In the genomic region with DNA sequence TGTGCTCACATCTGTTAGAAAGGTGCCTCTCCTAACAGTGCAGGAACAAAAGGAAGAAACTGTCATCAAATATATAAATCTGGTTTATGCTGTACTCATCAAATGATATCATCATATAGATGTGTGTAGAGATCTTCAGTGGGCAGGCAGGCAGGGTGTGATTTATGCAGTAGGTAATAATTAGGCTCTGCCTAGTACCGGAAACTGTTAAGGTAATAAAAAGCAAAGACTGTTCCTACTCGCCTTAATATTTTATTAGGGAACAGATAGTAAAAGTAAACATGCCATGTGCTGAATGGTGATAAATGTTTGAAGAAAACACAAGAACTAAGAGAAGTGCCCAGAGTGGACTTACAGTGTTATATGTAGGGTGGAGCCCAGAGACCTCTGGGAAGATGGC, we compare ENCODE assay signal across 36 mouse cellular contexts. TPM values are rescaled to one million over a fixed set of nuclear protein-coding genes. Genes with fewer than 3 reads are reported as not detected.
"Had no signal": no experiment of that assay in that cellular context is flagged by ENCODE, and none has a peak within 500 bp of the region (broad histone marks: within the 10 kb centered on the region; RNA-seq: fewer than 3 reads in every experiment).

No protein-coding gene starts in this region.

- H3K4me1 ChIP-seq: heart, embryonic 10.5 days; heart, embryonic 12.5 days; heart, embryonic 13.5 days; heart, embryonic 15.5 days; hindbrain, embryonic 10.5 days; hindbrain, embryonic 12.5 days; hindbrain, embryonic 13.5 days; hindbrain, embryonic 15.5 days; kidney, embryonic 15.5 days had no signal

- H3K4me3 ChIP-seq: heart, adult 2 months; heart, embryonic 10.5 days; heart, embryonic 12.5 days; heart, embryonic 13.5 days; heart, embryonic 15.5 days; hindbrain, embryonic 10.5 days; hindbrain, embryonic 12.5 days; hindbrain, embryonic 13.5 days; hindbrain, embryonic 15.5 days; kidney, embryonic 15.5 days; layer of hippocampus, adult 2 months had no signal

- H3K9ac ChIP-seq: heart, embryonic 12.5 days; heart, embryonic 13.5 days; heart, embryonic 15.5 days; hindbrain, embryonic 12.5 days; hindbrain, embryonic 13.5 days; hindbrain, embryonic 14.5 days; hindbrain, embryonic 15.5 days; kidney, embryonic 15.5 days had no signal

- H3K27ac ChIP-seq: heart, adult 2 months; heart, embryonic 10.5 days; heart, embryonic 13.5 days; heart, embryonic 15.5 days; hindbrain, embryonic 10.5 days; hindbrain, embryonic 12.5 days; hindbrain, embryonic 13.5 days; hindbrain, embryonic 14.5 days; hindbrain, embryonic 15.5 days; hindbrain, postnatal 0 days; kidney, embryonic 15.5 days; kidney, postnatal 0 days; layer of hippocampus, adult 2 months had no signal

- H3K9me3 ChIP-seq: heart, embryonic 10.5 days; heart, embryonic 12.5 days; heart, embryonic 13.5 days; heart, embryonic 15.5 days; hindbrain, embryonic 10.5 days; hindbrain, embryonic 12.5 days; hindbrain, embryonic 13.5 days; hindbrain, embryonic 15.5 days; kidney, embryonic 15.5 days had no signal

- H3K27me3 ChIP-seq: heart, embryonic 12.5 days; heart, embryonic 13.5 days; heart, embryonic 15.5 days; hindbrain, embryonic 12.5 days; hindbrain, embryonic 13.5 days; hindbrain, embryonic 15.5 days; kidney, embryonic 15.5 days had no signal

- DNase-seq: heart, adult 18-20 months; heart, adult 2 months; heart, postnatal 10 days; heart, postnatal 14 days; heart, postnatal 36 days; heart, postnatal 4 days; kidney, adult 11 months; kidney, adult 18-20 months; kidney, adult 2 months; kidney, adult 8-10 months; kidney, adult 9 months; kidney, postnatal 10 days; kidney, postnatal 14 days; kidney, postnatal 25 days; kidney, postnatal 36 days; kidney, postnatal 4 days; layer of hippocampus, adult 9-11 months; layer of hippocampus, postnatal 36 days had no signal

- H3K4me2 ChIP-seq: heart, embryonic 11.5 days; heart, embryonic 12.5 days; heart, embryonic 13.5 days; heart, embryonic 15.5 days; hindbrain, embryonic 12.5 days; hindbrain, embryonic 13.5 days; hindbrain, embryonic 14.5 days; hindbrain, embryonic 15.5 days; kidney, embryonic 15.5 days had no signal

- ATAC-seq: hindbrain, embryonic 16.5 days; hindbrain, postnatal 0 days; inflammation-experienced regulatory T-cells, adult 6 months had no signal

RNA-seq across cellular contexts. Expression of gene Gm26558, which starts 20.4 kb away (rescaled TPM):
- total RNA-seq: heart, adult 18-20 months; heart, adult 2 months; heart, postnatal 14 days; heart, postnatal 25 days; heart, postnatal 36 days; hematopoietic stem cell, adult 5-6 weeks; layer of hippocampus, adult 2 months; layer of hippocampus, postnatal 36 days had no signal
- polyA plus RNA-seq: heart, adult 2 months; inflammation-experienced regulatory T-cells, adult 6 months had no signal
